Mouse (Mus musculus): ENCODE data around the gene Hmgcs1. TPM values are rescaled to one million over a fixed set of nuclear protein-coding genes. Genes with fewer than 3 reads are reported as not detected.

Gene Hmgcs1
- polyA plus RNA-seq, 1 experiment from 2014 or later = 197 TPM

- Histone ChIP-seq H3K36me3 (no peaks in the 10 kb centered on the region), H3K4me1 (replicated peaks) (0 out of 2 replicates have a peak, but pooled peaks cover 3% of the 10 kb centered on the region), H3K9ac (replicated peaks) (no peak overlapping the region), H3K9me3 (no peaks in the 10 kb centered on the region), H3K27me3 (no peaks in the 10 kb centered on the region), H3K4me2 (no peak overlapping the region), H3K4me3 (replicated peaks) (no peak overlapping the region), H3K27ac (no peak overlapping the region)
- ATAC-seq (ENCODE audit: insufficient number of reproducible peaks, insufficient read depth, low FRiP score, low TSS enrichment, low read depth) = no peak
- WGBS = 82% methylated on average over 5 of the region's 5 CpGs
Observed at GRCm38 (mm10) chr13:119723368-119723767, 33.2 kb downstream of the Hmgcs1 start.

- Histone ChIP-seq H3K36me3 (no peaks in the 10 kb centered on the region), H3K9me3 (no peaks in the 10 kb centered on the region), H3K4me3 (replicated peaks) (no peak overlapping the region), H3K4me1 (replicated peaks) (0 out of 2 replicates have a peak, but pooled peaks cover 3% of the 10 kb centered on the region), H3K4me2 (no peak overlapping the region), H3K27ac (no peak overlapping the region), H3K27me3 (no peaks in the 10 kb centered on the region), H3K9ac (replicated peaks) (no peak overlapping the region)
- 83% methylated on average over 7 of the region's 7 CpGs for WGBS
- ATAC-seq (ENCODE audit: insufficient number of reproducible peaks, insufficient read depth, low FRiP score, low TSS enrichment, low read depth) = no peak
Observed at GRCm38 (mm10) chr13:119724541-119724940, 34.4 kb downstream of the Hmgcs1 start.

DNA sequence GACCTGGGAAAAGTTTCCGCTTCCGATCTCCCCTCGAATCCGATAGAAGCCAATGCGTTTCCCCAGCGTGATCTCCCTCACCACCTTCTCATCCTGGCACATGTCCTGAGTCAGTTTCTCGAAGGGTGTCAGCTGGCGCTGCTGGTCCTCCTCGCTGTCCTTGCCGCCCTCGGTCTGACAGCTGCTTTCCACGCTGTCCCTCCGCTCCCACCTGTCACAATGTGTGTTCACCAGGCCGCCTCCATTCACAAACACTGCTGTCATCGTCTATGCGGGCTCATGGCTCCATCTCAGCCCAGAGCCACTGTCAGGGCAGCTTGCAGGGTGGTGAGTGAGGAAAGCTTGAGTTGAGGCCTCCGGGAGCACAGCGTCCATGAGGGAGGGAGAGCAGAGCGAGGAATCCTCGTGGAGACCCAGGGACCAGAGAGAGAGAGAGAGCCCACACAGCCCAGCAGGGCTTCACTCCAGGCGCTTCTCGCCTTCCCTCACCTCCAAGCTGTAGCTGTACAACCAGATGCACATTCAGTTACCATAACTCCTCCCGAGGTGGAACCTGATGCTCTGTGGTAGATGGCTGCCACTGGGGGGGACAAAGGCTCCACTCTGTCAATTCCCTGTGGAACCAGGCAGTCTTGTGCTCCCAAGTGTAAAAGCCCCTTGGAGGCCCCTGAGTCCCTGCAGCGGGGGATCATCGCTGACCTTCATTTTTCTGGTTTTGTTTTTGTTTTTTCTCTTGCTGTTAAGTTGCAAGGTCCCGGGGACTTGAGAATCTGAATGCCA, 37.6 kb downstream of the Hmgcs1 start:
- 74% methylated on average over 26 of the region's 26 CpGs for WGBS
- H3K9me3 ChIP-seq = no peaks in the 10 kb centered on the region
- H3K9ac ChIP-seq (replicated peaks) = no peak overlapping the region
- H3K4me2 ChIP-seq = no peak overlapping the region
- no peak overlapping the region for H3K27ac ChIP-seq
- 0 out of 2 replicates have a peak, but pooled peaks cover 3% of the 10 kb centered on the region for H3K4me1 ChIP-seq (replicated peaks)
- ATAC-seq (ENCODE audit: insufficient number of reproducible peaks, insufficient read depth, low FRiP score, low TSS enrichment, low read depth) = no peak
- no peaks in the 10 kb centered on the region for H3K36me3 ChIP-seq
- H3K27me3 ChIP-seq = no peaks in the 10 kb centered on the region
- no peak overlapping the region for H3K4me3 ChIP-seq (replicated peaks)

GRCm38 (mm10) chr13:119729406-119729805, 39.2 kb downstream of the Hmgcs1 start:
- H3K27me3 ChIP-seq = no peaks in the 10 kb centered on the region
- no peak overlapping the region for H3K4me3 ChIP-seq (replicated peaks)
- no peak overlapping the region for H3K9ac ChIP-seq (replicated peaks)
- no peaks in the 10 kb centered on the region for H3K9me3 ChIP-seq
- no peak overlapping the region for H3K27ac ChIP-seq
- H3K36me3 ChIP-seq = no peaks in the 10 kb centered on the region
- H3K4me2 ChIP-seq = no peak overlapping the region
- 0 out of 2 replicates have a peak, but pooled peaks cover 3% of the 10 kb centered on the region for H3K4me1 ChIP-seq (replicated peaks)
- WGBS = 90% methylated on average over 7 of the region's 7 CpGs
- ATAC-seq (ENCODE audit: insufficient number of reproducible peaks, insufficient read depth, low FRiP score, low TSS enrichment, low read depth) = no peak

GRCm38 (mm10) chr13:119731448-119731847, 41.3 kb downstream of the Hmgcs1 start:
- no peak overlapping the region for H3K27ac ChIP-seq
- no peak overlapping the region for H3K4me3 ChIP-seq (replicated peaks)
- no peaks in the 10 kb centered on the region for H3K36me3 ChIP-seq
- no peak overlapping the region for H3K4me2 ChIP-seq
- H3K27me3 ChIP-seq = no peaks in the 10 kb centered on the region
- H3K4me1 ChIP-seq (replicated peaks) = 0 out of 2 replicates have a peak, but pooled peaks cover 3% of the 10 kb centered on the region
- 34% methylated on average over 6 of the region's 6 CpGs for WGBS
- H3K9me3 ChIP-seq = no peaks in the 10 kb centered on the region
- no peak for ATAC-seq (ENCODE audit: insufficient number of reproducible peaks, insufficient read depth, low FRiP score, low TSS enrichment, low read depth)
- no peak overlapping the region for H3K9ac ChIP-seq (replicated peaks)

DNA sequence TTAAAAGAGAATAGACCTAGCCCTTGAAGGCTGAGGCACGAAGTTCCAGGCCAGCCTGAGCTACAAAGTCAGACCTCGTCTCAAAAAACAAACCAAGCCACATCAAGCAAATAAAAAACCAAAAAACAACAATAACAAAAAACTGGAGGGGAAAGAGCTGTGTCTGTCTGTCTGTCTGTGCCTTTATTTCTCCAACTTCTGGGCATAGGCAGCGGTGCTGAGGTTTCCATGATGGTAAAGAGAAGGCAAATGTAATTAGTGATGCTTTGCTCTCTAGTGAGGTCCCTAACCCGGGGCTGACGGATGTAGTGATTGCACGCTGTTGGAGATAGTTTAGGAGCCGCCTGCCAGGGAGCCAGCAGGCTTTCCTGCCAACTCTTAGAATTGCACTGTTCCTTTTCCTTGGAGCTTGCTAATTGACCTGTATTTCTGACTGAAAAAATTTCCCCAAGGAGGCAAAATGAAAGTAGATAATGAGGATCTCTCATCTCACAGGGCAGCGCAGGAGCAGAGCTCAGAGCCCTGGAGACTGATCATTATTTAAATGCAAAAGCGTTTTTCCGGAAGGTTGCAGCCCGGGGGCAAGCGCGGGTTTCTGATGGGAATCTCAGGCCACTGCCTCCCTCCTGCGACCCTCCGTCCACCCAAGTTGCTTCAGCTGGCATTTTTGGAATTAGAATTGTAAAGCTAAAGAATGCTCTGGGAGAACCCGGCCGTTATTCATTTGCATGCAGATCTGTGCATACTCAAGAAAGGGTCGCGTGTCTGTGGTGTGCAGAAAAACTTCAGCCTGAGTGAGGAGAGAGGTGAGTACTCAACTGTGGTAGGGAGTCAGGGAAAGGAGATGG, 51.4 kb downstream of the Hmgcs1 start:
- H3K36me3 ChIP-seq = no peaks in the 10 kb centered on the region
- WGBS = 6% methylated on average over 19 of the region's 19 CpGs
- H3K4me1 ChIP-seq (replicated peaks) = peaks cover 9% of the 10 kb centered on the region
- H3K27me3 ChIP-seq = no peaks in the 10 kb centered on the region
- no peaks in the 10 kb centered on the region for H3K9me3 ChIP-seq
- no peak overlapping the region for H3K9ac ChIP-seq (replicated peaks)
- peak overlapping the region; percentile 21 for H3K4me3 ChIP-seq (replicated peaks)
- H3K4me2 ChIP-seq = peak overlapping the region; percentile 52
- no peak overlapping the region for H3K27ac ChIP-seq
- ATAC-seq (ENCODE audit: insufficient number of reproducible peaks, insufficient read depth, low FRiP score, low TSS enrichment, low read depth) = no peak

DNA sequence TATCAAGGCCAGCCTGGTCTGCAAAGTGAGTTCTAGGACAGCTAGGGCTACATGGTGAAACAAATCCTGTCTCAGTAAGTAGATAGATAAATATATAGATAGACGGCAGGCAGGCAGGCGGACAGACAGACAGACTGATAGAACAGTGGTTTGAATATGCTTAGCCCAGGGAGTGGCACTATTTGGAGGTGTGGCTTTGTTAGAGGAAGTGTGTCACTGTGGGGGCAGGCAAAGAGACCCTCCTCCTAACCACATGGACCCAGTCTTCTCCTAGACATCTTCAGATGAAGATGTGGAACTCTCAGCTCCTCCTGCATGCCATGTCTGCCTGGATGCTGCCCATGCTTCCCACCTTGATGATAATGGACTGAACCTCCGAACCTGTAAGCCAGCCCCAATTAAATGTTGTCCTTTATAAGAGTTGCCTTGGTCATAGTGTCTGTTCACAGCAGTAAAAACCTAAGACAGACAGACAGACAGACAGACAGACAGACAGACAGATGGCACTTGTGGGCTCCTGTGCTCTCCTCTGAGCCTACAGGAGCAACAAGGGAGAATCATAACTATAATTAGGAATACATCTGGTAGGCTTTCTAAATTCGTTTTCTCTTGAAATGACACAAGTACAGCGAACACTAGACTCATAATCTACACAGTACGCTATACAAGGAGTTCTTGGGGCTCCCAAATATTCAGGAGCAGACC, 52.7 kb downstream of the Hmgcs1 start:
- H3K4me3 ChIP-seq (replicated peaks) = no peak overlapping the region
- H3K4me1 ChIP-seq (replicated peaks) = peaks cover 9% of the 10 kb centered on the region
- no peak; the same call in 1 of the 2 replicates for ATAC-seq (ENCODE audit: insufficient number of reproducible peaks, insufficient read depth, low FRiP score, low TSS enrichment, low read depth)
- H3K27ac ChIP-seq = no peak overlapping the region
- no peaks in the 10 kb centered on the region for H3K36me3 ChIP-seq
- 85% methylated on average over 6 of the region's 6 CpGs for WGBS
- no peaks in the 10 kb centered on the region for H3K27me3 ChIP-seq
- H3K9me3 ChIP-seq = no peaks in the 10 kb centered on the region
- no peak overlapping the region for H3K9ac ChIP-seq (replicated peaks)
- no peak overlapping the region for H3K4me2 ChIP-seq

GRCm38 (mm10) chr13:119743470-119743869, 53.3 kb downstream of the Hmgcs1 start:
- Histone ChIP-seq H3K27ac (no peak overlapping the region), H3K4me3 (replicated peaks) (no peak overlapping the region), H3K36me3 (no peaks in the 10 kb centered on the region), H3K27me3 (no peaks in the 10 kb centered on the region), H3K9me3 (no peaks in the 10 kb centered on the region), H3K9ac (replicated peaks) (no peak overlapping the region), H3K4me1 (replicated peaks) (peaks cover 9% of the 10 kb centered on the region), H3K4me2 (no peak overlapping the region)
- ATAC-seq (ENCODE audit: insufficient number of reproducible peaks, insufficient read depth, low FRiP score, low TSS enrichment, low read depth) = no peak
- WGBS = 81% methylated on average over 3 of the region's 3 CpGs

DNA sequence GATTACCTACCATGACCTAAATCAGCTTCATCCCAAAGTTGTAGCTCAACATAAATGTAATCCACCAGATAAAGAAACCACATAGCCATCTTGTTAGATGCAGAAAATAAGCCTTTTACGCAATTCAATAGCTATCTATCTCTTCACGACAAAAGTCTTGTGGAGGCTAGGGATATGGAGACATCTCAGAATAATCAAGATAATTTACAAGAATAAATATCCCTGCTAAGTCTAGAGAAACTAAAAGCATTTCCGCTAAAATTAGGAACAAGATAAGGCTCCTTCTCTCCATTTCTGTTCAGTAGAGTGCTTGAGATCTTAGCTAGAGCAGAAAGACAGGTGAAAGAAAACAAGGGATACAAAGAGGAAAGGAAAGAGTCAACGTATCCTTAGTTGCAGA, 56.8 kb downstream of the Hmgcs1 start:
- no peak overlapping the region for H3K27ac ChIP-seq
- no peak for ATAC-seq (ENCODE audit: insufficient number of reproducible peaks, insufficient read depth, low FRiP score, low TSS enrichment, low read depth)
- no peak overlapping the region for H3K4me2 ChIP-seq
- H3K27me3 ChIP-seq = no peaks in the 10 kb centered on the region
- H3K4me1 ChIP-seq (replicated peaks) = peaks cover 1% of the 10 kb centered on the region
- H3K9ac ChIP-seq (replicated peaks) = no peak overlapping the region
- 93% methylated on average over 4 of the region's 4 CpGs for WGBS
- no peaks in the 10 kb centered on the region for H3K36me3 ChIP-seq
- H3K4me3 ChIP-seq (replicated peaks) = no peak overlapping the region
- H3K9me3 ChIP-seq = no peaks in the 10 kb centered on the region

DNA sequence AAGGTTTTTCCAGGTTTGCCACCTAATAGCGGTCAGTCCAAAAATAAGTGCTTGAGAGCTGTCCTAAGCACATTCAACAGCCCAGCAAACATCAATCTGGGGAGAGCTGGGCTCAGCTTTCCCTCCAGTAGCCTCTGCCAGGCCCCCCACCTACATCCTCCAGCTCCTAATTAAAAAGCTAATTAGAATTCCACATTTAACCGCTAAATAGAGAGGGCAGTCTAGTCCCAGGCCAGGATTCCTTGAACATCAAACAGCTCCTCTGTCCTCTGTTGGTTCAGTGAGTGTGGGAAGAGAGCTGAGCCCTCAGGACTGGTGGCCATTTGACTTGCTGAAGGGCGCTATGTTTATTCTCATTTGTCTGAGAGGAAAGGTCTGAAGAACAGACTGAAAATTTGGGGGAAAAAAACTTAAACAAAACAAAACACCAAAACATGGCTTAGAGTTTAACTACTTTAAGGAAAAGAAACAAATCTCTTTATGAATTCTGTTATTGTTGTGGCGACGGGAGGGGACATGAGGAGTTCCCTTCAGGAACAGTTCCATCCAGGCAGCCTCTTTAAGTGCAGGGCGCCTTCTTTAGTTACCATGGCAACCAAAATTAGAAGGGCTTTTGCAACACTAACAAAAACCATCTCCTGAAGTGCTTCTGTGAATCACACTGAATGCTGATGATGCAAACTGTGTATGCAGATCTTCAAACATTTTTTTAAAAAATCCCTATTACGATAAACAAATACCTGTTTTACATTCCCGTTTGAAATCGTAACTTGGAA, 63.9 kb downstream of the Hmgcs1 start:
- H3K27me3 ChIP-seq = no peaks in the 10 kb centered on the region
- peaks cover 21% of the 10 kb centered on the region for H3K4me1 ChIP-seq (replicated peaks)
- WGBS = 58% methylated on average over 9 of the region's 9 CpGs
- H3K36me3 ChIP-seq = no peaks in the 10 kb centered on the region
- no peak overlapping the region for H3K27ac ChIP-seq
- no peak overlapping the region for H3K4me3 ChIP-seq (replicated peaks)
- no peak for ATAC-seq (ENCODE audit: insufficient number of reproducible peaks, insufficient read depth, low FRiP score, low TSS enrichment, low read depth)
- no peak overlapping the region for H3K9ac ChIP-seq (replicated peaks)
- H3K9me3 ChIP-seq = no peaks in the 10 kb centered on the region
- H3K4me2 ChIP-seq = no peak overlapping the region
